ENCODE assay signal across 1 mouse cellular context in genomic region chr7:140859997-140860396, GRCm38 (mm10).
TF ChIP-seq lines count a peak whose summit lies in the region.

No protein-coding gene starts in this region.

TF ChIP-seq in CH12.LX, 34 proteins besides CTCF, POLR2A, EP300 and RAD21 (continued from another document):
- TF ChIP-seq RCOR1 (conservative IDR thresholded peaks at IDR 0.05; ENCODE audit: low read depth, low read length) (no peak), HCFC1 (IDR thresholded peaks at IDR 0.05; ENCODE audit: low read depth, low read length) (no peak), JUN (IDR thresholded peaks at IDR 0.05; ENCODE audit: insufficient read depth, low read depth, low read length) (no peak), KAT2A (IDR thresholded peaks at IDR 0.05; ENCODE audit: insufficient replicate concordance, low read length) (no peak)
